Mouse (Mus musculus) CH12.LX (cell line): ENCODE measurements at regions not wholly inside any gene's neighbourhood (a gene's known extent, or its start where the extent isn't known, plus 50 kb on each side); places are given as distances from the start of the nearest gene placed in this dataset.

Experiments used
- DNase-seq: peaks from one replicate; pipeline ENCODE4 v3.0.0-alpha.2; 2013; ENCODE audit errors: extremely low read depth
- H3K27ac ChIP-seq: 2 replicates; pipeline ENCODE4 v1.5.1; 2012; ENCODE audit warnings: low read depth, mild to moderate bottlenecking, control low read depth, moderate library complexity; ENCODE audit not compliant: insufficient read depth
- H3K27me3 ChIP-seq: replicated peaks from 2 replicates; pipeline ENCODE3; 2012; ENCODE audit warnings: inconsistent platforms
- H3K36me3 ChIP-seq, 2 experiments: replicated peaks in 1 of 2; 2 replicates each; pipeline versions ENCODE3 to v1.6.1; 2012; ENCODE audit warnings: inconsistent platforms in 1 of 2, low read length in 1 of 2, mild to moderate bottlenecking in 1 of 2, mixed read lengths in 1 of 2, moderate library complexity in 1 of 2; ENCODE audit not compliant: control insufficient read depth in 1 of 2, insufficient read depth in 1 of 2
- H3K4me1 ChIP-seq, 2 experiments: 2 replicates each; pipeline ENCODE4 v1.6.1; 2012; ENCODE audit warnings: inconsistent platforms in 1 of 2, moderate library complexity in 1 of 2; ENCODE audit not compliant: insufficient read depth in 2 of 2, control insufficient read depth in 1 of 2
- H3K4me2 ChIP-seq: 2 replicates; pipeline ENCODE4 v1.6.1; 2012; ENCODE audit warnings: low read depth, mild to moderate bottlenecking, control low read depth; ENCODE audit not compliant: poor library complexity, insufficient read depth, severe bottlenecking
- H3K4me3 ChIP-seq, 3 experiments: fragments of 150-350 bp in 1 of 3; sonication (generic) in 1 of 3; replicated peaks in 1 of 3; 2 replicates each; pipeline versions ENCODE3 to v1.5.1; 2011 to 2012; ENCODE audit warnings: low read depth in 2 of 3, low read length in 2 of 3, mild to moderate bottlenecking in 2 of 3, moderate library complexity in 2 of 3, control low read depth in 1 of 3, improper control_type of control experiment in 1 of 3, inconsistent platforms in 1 of 3, mixed read lengths in 1 of 3; ENCODE audit not compliant: poor library complexity in 1 of 3
- H3K79me2 ChIP-seq: replicated peaks from 2 replicates; pipeline ENCODE4 v1.6.1; 2012; ENCODE audit warnings: mild to moderate bottlenecking, moderate library complexity; ENCODE audit not compliant: control insufficient read depth, poor library complexity, insufficient read depth, severe bottlenecking; ENCODE audit errors: extremely low read depth
- H3K9ac ChIP-seq: 2 replicates; pipeline ENCODE4 v1.6.1; 2012; ENCODE audit warnings: low read depth, mild to moderate bottlenecking, control low read depth, moderate library complexity; ENCODE audit not compliant: insufficient read depth
- H3K9me3 ChIP-seq: replicated peaks from 2 replicates; pipeline ENCODE3; 2012; ENCODE audit warnings: low read length, inconsistent platforms, mixed read lengths
- CHD1 ChIP-seq: IDR thresholded peaks from 2 replicates; pipeline ENCODE4 v1.6.1; 2012; ENCODE audit warnings: low read depth, low read length, improper control_type of control experiment, inconsistent platforms
- CTCF ChIP-seq, 2 experiments: IDR thresholded peaks in 1 of 2; conservative IDR thresholded peaks in 1 of 2; 2 replicates each; pipeline ENCODE4 v1.5.1; 2011 to 2012; ENCODE audit warnings: low read depth in 2 of 2, low read length in 2 of 2, improper control_type of control experiment in 1 of 2, inconsistent platforms in 1 of 2, mild to moderate bottlenecking in 1 of 2, moderate library complexity in 1 of 2
- EP300 ChIP-seq: IDR thresholded peaks from 2 replicates; pipeline ENCODE4 v1.6.1; 2011; ENCODE audit warnings: low read length, improper control_type of control experiment
- ETS1 ChIP-seq: conservative IDR thresholded peaks from 2 replicates; pipeline ENCODE4 v1.6.1; 2012; ENCODE audit warnings: low read depth, mild to moderate bottlenecking, inconsistent platforms, low read length, improper control_type of control experiment, moderate library complexity
- GABPA ChIP-seq: IDR thresholded peaks from 2 replicates; pipeline ENCODE4 v1.6.1; 2012; ENCODE audit warnings: low read depth, low read length, improper control_type of control experiment, inconsistent platforms; ENCODE audit not compliant: insufficient replicate concordance
- JUN ChIP-seq: IDR thresholded peaks from 2 replicates; pipeline ENCODE4 v1.6.1; 2011; ENCODE audit warnings: low read depth, mild to moderate bottlenecking, low read length, improper control_type of control experiment, moderate library complexity; ENCODE audit not compliant: insufficient read depth
- JUND ChIP-seq: conservative IDR thresholded peaks from 2 replicates; pipeline ENCODE4 v1.6.1; 2011; ENCODE audit warnings: low read depth, low read length, improper control_type of control experiment
- KAT2A ChIP-seq: IDR thresholded peaks from 2 replicates; pipeline ENCODE4 v1.6.1; 2012; ENCODE audit warnings: low read length, improper control_type of control experiment, inconsistent platforms; ENCODE audit not compliant: insufficient replicate concordance
- MAZ ChIP-seq: IDR thresholded peaks from 2 replicates; pipeline ENCODE4 v1.6.1; 2012; ENCODE audit warnings: low read depth, mild to moderate bottlenecking, inconsistent platforms, low read length, improper control_type of control experiment, moderate library complexity
- MEF2A ChIP-seq: IDR thresholded peaks from 2 replicates; pipeline ENCODE4 v1.6.1; 2014; ENCODE audit warnings: low read depth, mild to moderate bottlenecking, inconsistent platforms, low read length, improper control_type of control experiment, borderline replicate concordance
- MXI1 ChIP-seq: IDR thresholded peaks from 2 replicates; pipeline ENCODE4 v1.6.1; 2011; ENCODE audit warnings: mild to moderate bottlenecking, low read depth, low read length, improper control_type of control experiment
- MYC ChIP-seq: IDR thresholded peaks from 2 replicates; pipeline ENCODE4 v1.6.1; 2011; ENCODE audit warnings: low read depth, mild to moderate bottlenecking, improper control_type of control experiment, low read length
- NRF1 ChIP-seq: IDR thresholded peaks from 2 replicates; pipeline ENCODE4 v1.6.1; 2014; ENCODE audit warnings: low read depth, mild to moderate bottlenecking, inconsistent platforms, low read length, improper control_type of control experiment, moderate library complexity
- POLR2A ChIP-seq: IDR thresholded peaks from 2 replicates; pipeline ENCODE4 v1.6.1; 2011; ENCODE audit warnings: low read depth, mild to moderate bottlenecking, improper control_type of control experiment, low read length
- SIN3A ChIP-seq: IDR thresholded peaks from 2 replicates; pipeline ENCODE4 v1.6.1; 2012; ENCODE audit warnings: low read length, improper control_type of control experiment, inconsistent platforms
- SMC3 ChIP-seq: IDR thresholded peaks from 2 replicates; pipeline ENCODE4 v1.6.1; 2011; ENCODE audit warnings: low read depth, low read length, improper control_type of control experiment
- TBP ChIP-seq: conservative IDR thresholded peaks from 2 replicates; pipeline ENCODE4 v1.6.1; 2011; ENCODE audit warnings: low read depth, low read length, improper control_type of control experiment
- TCF12 ChIP-seq: IDR thresholded peaks from 2 replicates; pipeline ENCODE4 v1.6.1; 2014; ENCODE audit warnings: low read depth, mild to moderate bottlenecking, inconsistent platforms, low read length, improper control_type of control experiment
- USF1 ChIP-seq: IDR thresholded peaks from 2 replicates; pipeline ENCODE4 v1.6.1; 2014; ENCODE audit warnings: low read depth, mild to moderate bottlenecking, inconsistent platforms, low read length, improper control_type of control experiment
- USF2 ChIP-seq: conservative IDR thresholded peaks from 2 replicates; pipeline ENCODE4 v1.6.1; 2011; ENCODE audit warnings: low read depth, low read length, improper control_type of control experiment
- ZC3H11A ChIP-seq: IDR thresholded peaks from 2 replicates; pipeline ENCODE4 v1.6.1; 2012; ENCODE audit warnings: low read depth, mild to moderate bottlenecking, inconsistent platforms, low read length, improper control_type of control experiment
- ZKSCAN1 ChIP-seq: IDR thresholded peaks from 2 replicates; pipeline ENCODE4 v1.6.1; 2012; ENCODE audit warnings: low read depth, inconsistent platforms, low read length, improper control_type of control experiment, borderline replicate concordance
- dilution Hi-C: fragments of 300-500 bp; cut with MboI; formaldehyde crosslinking; loops from 2 replicates; pipeline ENCODE4 v1.14.3; 2020; ENCODE audit warnings: low sequenced_read_pairs; ENCODE audit not compliant: extremely low pct_unique_long_range_greater_than_20kb, extremely low pct_ligation_motif_present
- in situ Hi-C: fragments of 300-500 bp; cut with MboI; formaldehyde crosslinking; loops from 3 replicates; pipeline ENCODE4 v1.14.3; 2019; ENCODE audit warnings: low sequenced_read_pairs, low pct_ligation_motif_present, low pct_unique_long_range_greater_than_20kb, mixed read lengths

DNA sequence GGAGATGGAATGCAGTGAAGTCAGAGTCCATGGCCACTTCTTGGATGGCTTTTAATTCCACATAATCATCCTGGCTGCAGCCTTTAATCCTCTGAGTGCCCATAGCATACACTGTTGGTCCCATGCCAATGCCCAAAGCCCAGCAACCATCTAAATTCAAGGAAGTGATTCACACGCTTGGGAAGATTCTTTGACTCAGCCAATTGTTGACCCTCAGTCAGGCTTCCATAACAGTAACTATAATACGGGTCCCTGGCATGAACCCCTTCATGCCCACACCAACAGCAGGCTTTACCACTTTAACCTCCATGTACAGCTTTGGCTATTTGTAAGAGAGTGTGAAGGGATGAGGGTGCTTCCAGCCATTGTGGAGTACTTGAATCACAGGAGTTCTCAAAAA lies 521.7 kb downstream of the Ppargc1a start:
- no peaks in the 10 kb centered on the region for H3K27me3 ChIP-seq
- no peak overlapping the region for H3K9ac ChIP-seq
- H3K9me3 ChIP-seq = peaks cover 33% of the 10 kb centered on the region
- no peaks in the 10 kb centered on the region for H3K36me3 ChIP-seq
- no peak for TF ChIP-seq GABPA
- no peak for TF ChIP-seq MXI1
- no peak for TF ChIP-seq USF1
- TF ChIP-seq ZKSCAN1 = no peak
- no peak for TF ChIP-seq MEF2A
- no peak for TF ChIP-seq POLR2A
- TF ChIP-seq MYC = no peak
- no peak for TF ChIP-seq JUN
- H3K27ac ChIP-seq = no peak overlapping the region
- H3K4me3 ChIP-seq = no peak overlapping the region
- in situ Hi-C loops (no loop called here), dilution Hi-C loops (no loop called here)
- no peak overlapping the region for H3K4me2 ChIP-seq
- H3K79me2 ChIP-seq = no peaks in the 10 kb centered on the region
- no peak for DNase-seq
- H3K4me1 ChIP-seq = no peaks in the 10 kb centered on the region

DNA sequence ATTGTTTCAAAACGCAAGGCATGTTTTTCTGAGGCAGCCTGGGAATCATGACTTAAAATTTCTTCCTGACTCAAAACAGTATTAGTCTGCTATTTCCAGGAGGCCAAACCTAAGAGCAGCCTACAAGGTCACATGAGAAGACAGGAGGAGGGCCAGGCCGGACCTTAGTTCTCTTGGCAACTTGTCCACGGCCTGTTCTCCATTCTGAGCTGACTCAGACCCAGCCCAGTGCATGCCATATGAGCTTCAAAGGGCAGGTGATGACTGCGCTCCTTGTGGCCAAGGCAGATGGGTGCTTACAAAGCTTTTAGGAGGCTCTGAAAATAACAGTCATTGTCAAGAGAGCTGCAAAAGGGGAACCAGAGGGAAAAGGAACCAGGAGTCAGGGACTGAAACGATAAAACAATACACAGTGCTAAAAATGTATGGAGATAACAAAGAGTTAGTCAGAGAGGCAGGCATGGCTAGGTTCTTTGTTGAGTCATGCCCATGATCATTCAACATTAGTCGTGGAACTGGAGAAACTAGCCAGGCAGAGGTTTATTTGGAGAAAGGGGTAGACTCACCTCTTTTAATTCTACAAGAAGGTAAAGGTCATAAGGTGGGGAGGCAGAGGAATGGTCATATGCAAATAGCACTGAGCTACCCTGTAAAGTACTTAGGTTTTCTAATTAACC lies 525.8 kb downstream of the Ppargc1a start:
- H3K9ac ChIP-seq = no peak overlapping the region
- no peak overlapping the region for H3K4me2 ChIP-seq
- dilution Hi-C loops = no loop called here
- H3K4me1 ChIP-seq = no peaks in the 10 kb centered on the region
- H3K27ac ChIP-seq = no peak overlapping the region
- no peaks in the 10 kb centered on the region for H3K27me3 ChIP-seq
- no peak for TF ChIP-seq POLR2A
- no peak for TF ChIP-seq TCF12
- no peak for TF ChIP-seq TBP
- no peak for TF ChIP-seq MAZ
- no peak for TF ChIP-seq SMC3
- no peak for TF ChIP-seq ETS1
- TF ChIP-seq SIN3A = no peak
- no peak for TF ChIP-seq CTCF (conservative IDR thresholded peaks at IDR 0.05 in 1 of 2, IDR thresholded peaks at IDR 0.05 in 1 of 2; ENCODE audit: low read depth in 2 of 2, low read length in 2 of 2)
- no peak for TF ChIP-seq JUND
- TF ChIP-seq KAT2A = no peak
- TF ChIP-seq EP300 = no peak
- no peak for TF ChIP-seq NRF1
- TF ChIP-seq JUN = no peak
- TF ChIP-seq MYC = no peak
- TF ChIP-seq USF2 = no peak
- TF ChIP-seq CHD1 = no peak
- no peak for TF ChIP-seq ZC3H11A
- no peaks in the 10 kb centered on the region for H3K36me3 ChIP-seq
- H3K9me3 ChIP-seq = peaks cover 43% of the 10 kb centered on the region
- no peaks in the 10 kb centered on the region for H3K79me2 ChIP-seq
- DNase-seq = no peak
- in situ Hi-C loops = no loop called here
- H3K4me3 ChIP-seq = no peak overlapping the region
